Mouse (Mus musculus) T-helper 2 cell (primary cell): ENCODE measurements around the gene Gm14851.
"Not testable (repeated sequence)": the region's sequence is repeated elsewhere in the genome, so short reads cannot be mapped to it uniquely, and the experiment has no call there.

Source experiments
- in situ Hi-C: fragments of 300-600 bp; cut with MboI, MseI; formaldehyde crosslinking; loops from one replicate; pipeline ENCODE4 v1.15.1; 2025; ENCODE audit warnings: high pct_unique_total_duplicates

The Gm14851 gene

GRCm38 (mm10) chr8:21095950-21096349 lies at the start of gene Gm14851:
Gene Gm14851 (minus strand): TSS chr8:21096050.
- in situ Hi-C loops, result not testable (repeated sequence)

GRCm38 (mm10) chr8:21134342-21134741 lies 38.5 kb upstream of the Gm14851 start, which contains the start of gene Defa30:
Gene Defa30 (plus strand): TSS chr8:21134642.
- in situ Hi-C loops, result not testable (repeated sequence)

- in situ Hi-C loops, result no loop called here
Measured at GRCm38 (mm10) chr8:21093106-21093505, 2.7 kb downstream of the Gm14851 start.

GRCm38 (mm10) chr8:21084142-21084541 lies 11.7 kb downstream of the Gm14851 start, which contains the start of gene Defa25:
Gene Defa25 (plus strand): TSS chr8:21084442.
- in situ Hi-C loops, result not testable (repeated sequence)

GRCm38 (mm10) chr8:21064738-21065137 lies 31.1 kb downstream of the Gm14851 start, which contains the start of gene Defa35:
Gene Defa35 (plus strand): TSS chr8:21065038.
- in situ Hi-C loops, result not testable (repeated sequence)

- in situ Hi-C loops, result not testable (repeated sequence)
Measured at GRCm38 (mm10) chr8:21054747-21055146, 41.1 kb downstream of the Gm14851 start, which contains the start of gene Defa23. Gene Defa23 (plus strand): TSS chr8:21055047.
